Comparison of ENCODE assay signal across 17 mouse cellular contexts in the genomic region with DNA sequence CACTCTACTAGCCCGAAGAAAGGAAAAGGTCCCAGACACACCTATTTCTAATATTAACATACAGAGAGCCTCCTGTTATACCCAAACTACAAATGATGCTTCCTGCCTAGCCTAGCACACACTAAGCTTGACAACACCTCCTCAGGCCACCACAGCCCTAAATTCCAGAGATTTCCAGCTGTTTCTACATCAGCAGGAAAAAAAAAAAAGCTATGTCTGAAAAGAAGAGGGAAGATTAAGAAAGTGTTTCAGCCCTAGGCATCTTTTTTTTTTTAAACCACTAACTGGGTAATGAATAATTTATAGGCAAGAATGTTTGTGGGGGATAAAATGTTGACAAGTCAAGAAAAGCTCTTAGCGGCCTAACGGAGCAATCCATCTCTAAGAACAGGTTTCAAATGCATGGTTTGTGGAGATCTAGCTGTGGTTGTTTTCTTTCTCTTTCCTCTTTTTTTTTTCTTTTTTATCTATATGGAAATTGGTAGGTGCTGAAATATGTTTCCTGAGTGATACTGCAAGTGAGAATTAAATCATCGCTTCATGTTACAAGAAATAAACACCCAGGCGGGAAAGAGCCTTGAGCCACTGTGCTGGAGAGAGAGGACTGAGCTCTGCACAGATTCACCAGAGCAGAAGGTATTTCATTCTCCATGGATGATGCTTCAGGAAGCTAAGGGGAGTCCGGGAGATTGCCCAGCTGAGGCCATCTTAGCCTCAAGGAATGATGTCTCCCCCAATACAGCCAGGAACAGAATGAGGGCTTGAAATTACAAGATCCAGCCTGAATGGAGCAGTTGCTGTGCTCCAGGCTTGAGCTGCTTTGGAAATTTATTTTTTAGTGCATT.
DNase-seq lines count a peak whose midpoint lies in the region; ATAC-seq and TF ChIP-seq lines count a peak whose summit lies in the region.
"Had no signal": no experiment of that assay in that cellular context is flagged by ENCODE, and none has a peak within 500 bp of the region (broad histone marks: within the 10 kb centered on the region; RNA-seq: fewer than 3 reads in every experiment).

No protein-coding gene starts in this region.

- no peak for ATAC-seq in forebrain, embryonic 15.5 days (replicated peaks)
- ATAC-seq in forebrain, embryonic 12.5 days (ENCODE audit: low FRiP score): no peak
- no peak for ATAC-seq in hindbrain, embryonic 12.5 days (ENCODE audit: low FRiP score)
- no peak for ATAC-seq in midbrain, embryonic 16.5 days

- H3K79me2 ChIP-seq in MEL (ENCODE audit: control insufficient read depth, insufficient read depth, low read length, poor library complexity): no peaks in the 10 kb centered on the region

- no peak for TF ChIP-seq CTCF in MEL (IDR thresholded peaks at IDR 0.05 in 2 of 3, conservative IDR thresholded peaks at IDR 0.05 in 1 of 3; ENCODE audit: control insufficient read depth in 1 of 3, insufficient read depth in 1 of 3, low read depth in 2 of 3, low read length in 3 of 3, poor library complexity in 1 of 3, severe bottlenecking in 1 of 3)

- peak; percentile 83 to 90 for TF ChIP-seq EP300 in MEL (IDR thresholded peaks at IDR 0.05; ENCODE audit: low read depth in 1 of 2, low read length in 2 of 2)

- 65% methylated on average over 6 of the region's 6 CpGs for WGBS in forebrain, embryonic 15.5 days
- 78% methylated on average over 6 of the region's 6 CpGs for WGBS in forebrain, embryonic 12.5 days
- 62% methylated on average over 6 of the region's 6 CpGs for WGBS in hindbrain, embryonic 12.5 days
- WGBS in midbrain, embryonic 16.5 days: 60% methylated on average over 6 of the region's 6 CpGs

- no peaks in the 10 kb centered on the region for H3K36me3 ChIP-seq in forebrain, embryonic 15.5 days
- no peaks in the 10 kb centered on the region for H3K36me3 ChIP-seq in forebrain, embryonic 12.5 days (replicated peaks)
- H3K36me3 ChIP-seq in MEL (ENCODE audit: control insufficient read depth in 1 of 2, insufficient read depth in 2 of 2, low read length in 2 of 2): no peaks in the 10 kb centered on the region; a peak in 1 of 4 replicates
- H3K36me3 ChIP-seq in hindbrain, embryonic 12.5 days: no peaks in the 10 kb centered on the region
- H3K36me3 ChIP-seq in midbrain, embryonic 16.5 days (ENCODE audit: control insufficient read depth, insufficient read depth, low read length): no peaks in the 10 kb centered on the region
- H3K36me3 ChIP-seq: heart, embryonic 15.5 days; limb, embryonic 12.5 days; liver, embryonic 15.5 days had no signal

- TF ChIP-seq POLR2A in MEL (IDR thresholded peaks at IDR 0.05; ENCODE audit: control insufficient read depth in 1 of 2, insufficient read depth in 1 of 2, low read depth in 1 of 2, low read length in 2 of 2, poor library complexity in 1 of 2): no peak

- no peak overlapping the region for H3K4me2 ChIP-seq in forebrain, embryonic 15.5 days (replicated peaks)
- no peak overlapping the region for H3K4me2 ChIP-seq in forebrain, embryonic 12.5 days
- H3K4me2 ChIP-seq in hindbrain, embryonic 12.5 days (replicated peaks): no peak overlapping the region
- no peak overlapping the region for H3K4me2 ChIP-seq in midbrain, embryonic 16.5 days (ENCODE audit: low read length)
- H3K4me2 ChIP-seq: heart, embryonic 15.5 days; limb, embryonic 12.5 days; liver, embryonic 15.5 days had no signal

- no peak overlapping the region for H3K4me3 ChIP-seq in forebrain, embryonic 15.5 days
- H3K4me3 ChIP-seq in forebrain, embryonic 12.5 days (replicated peaks): no peak overlapping the region
- no peak overlapping the region for H3K4me3 ChIP-seq in MEL (ENCODE audit: control insufficient read depth in 1 of 2, insufficient read depth in 1 of 2, low read depth in 2 of 2, low read length in 2 of 2)
- no peak overlapping the region for H3K4me3 ChIP-seq in hindbrain, embryonic 12.5 days
- no peak overlapping the region for H3K4me3 ChIP-seq in midbrain, embryonic 16.5 days (ENCODE audit: low read depth, low read length)
- H3K4me3 ChIP-seq: gastrocnemius, adult 2 months; heart, embryonic 15.5 days; limb, embryonic 12.5 days; liver, embryonic 15.5 days had no signal

- no peak overlapping the region for H3K9ac ChIP-seq in forebrain, embryonic 15.5 days (replicated peaks)
- H3K9ac ChIP-seq in forebrain, embryonic 12.5 days: no peak overlapping the region
- H3K9ac ChIP-seq in MEL (ENCODE audit: control insufficient read depth, low read depth, low read length, poor library complexity, severe bottlenecking): no peak overlapping the region
- no peak overlapping the region for H3K9ac ChIP-seq in hindbrain, embryonic 12.5 days
- H3K9ac ChIP-seq in midbrain, embryonic 16.5 days (ENCODE audit: low read depth, low read length): no peak overlapping the region
- H3K9ac ChIP-seq: heart, embryonic 15.5 days; limb, embryonic 12.5 days; liver, embryonic 15.5 days had no signal

- intact Hi-C loops in left cerebral cortex, postnatal 10 days (cut with DNase I): no loop called here

- TF ChIP-seq RAD21 in MEL (IDR thresholded peaks at IDR 0.05; ENCODE audit: low read depth, low read length): no peak

- no peaks in the 10 kb centered on the region for H3K27me3 ChIP-seq in forebrain, embryonic 15.5 days
- no peaks in the 10 kb centered on the region for H3K27me3 ChIP-seq in forebrain, embryonic 12.5 days
- H3K27me3 ChIP-seq in MEL (ENCODE audit: control insufficient read depth in 1 of 2, insufficient read depth in 2 of 2, low read length in 2 of 2): no peaks in the 10 kb centered on the region
- H3K27me3 ChIP-seq in hindbrain, embryonic 12.5 days: no peaks in the 10 kb centered on the region
- H3K27me3 ChIP-seq in midbrain, embryonic 16.5 days (ENCODE audit: control insufficient read depth, insufficient read depth, low read depth, low read length): no peaks in the 10 kb centered on the region
- H3K27me3 ChIP-seq: heart, embryonic 15.5 days; limb, embryonic 12.5 days; liver, embryonic 15.5 days had no signal

- no peaks in the 10 kb centered on the region for H3K9me3 ChIP-seq in forebrain, embryonic 15.5 days
- H3K9me3 ChIP-seq in forebrain, embryonic 12.5 days: no peaks in the 10 kb centered on the region
- H3K9me3 ChIP-seq in MEL (replicated peaks; ENCODE audit: insufficient read depth, low read length): no peaks in the 10 kb centered on the region
- H3K9me3 ChIP-seq in hindbrain, embryonic 12.5 days (replicated peaks): no peaks in the 10 kb centered on the region
- no peaks in the 10 kb centered on the region for H3K9me3 ChIP-seq in midbrain, embryonic 16.5 days (replicated peaks; ENCODE audit: control insufficient read depth, low read length, poor library complexity, severe bottlenecking)
- H3K9me3 ChIP-seq: heart, embryonic 15.5 days; liver, embryonic 15.5 days had no signal

- peak; percentile 73 for DNase-seq in MEL (ENCODE audit: low read depth, low spot score)
- no peak for DNase-seq in layer of hippocampus, adult 9-11 months
- DNase-seq in left cerebral cortex, postnatal 10 days (ENCODE audit: extremely low spot score in 1 of 2, low spot score in 2 of 2): no peak
- no peak for DNase-seq in cerebellum, postnatal 10 days
- DNase-seq: adrenal gland, postnatal 10 days; cerebellum, adult 8-10 months; gastrocnemius, adult 2 months; heart, adult 18-20 months; lung, postnatal 10 days; thymus, postnatal 25 days had no signal

- peak overlapping the region; percentile 52 for H3K27ac ChIP-seq in forebrain, embryonic 15.5 days (replicated peaks)
- no peak overlapping the region for H3K27ac ChIP-seq in forebrain, embryonic 12.5 days
- H3K27ac ChIP-seq in MEL (ENCODE audit: control insufficient read depth, low read depth, low read length): no peak overlapping the region
- peak overlapping the region; percentile 49; the same call in 1 of the 2 replicates for H3K27ac ChIP-seq in hindbrain, embryonic 12.5 days
- peak overlapping the region; percentile 64 for H3K27ac ChIP-seq in midbrain, embryonic 16.5 days (ENCODE audit: low read length)
- H3K27ac ChIP-seq: gastrocnemius, adult 2 months; heart, embryonic 15.5 days; limb, embryonic 12.5 days; liver, embryonic 15.5 days had no signal

- peaks cover 2% of the 10 kb centered on the region; the same call in 1 of the 2 replicates for H3K4me1 ChIP-seq in forebrain, embryonic 15.5 days
- H3K4me1 ChIP-seq in forebrain, embryonic 12.5 days: no peaks in the 10 kb centered on the region
- peaks cover 2 to 7% of the 10 kb centered on the region in 2 experiments; a peak in 3 of 4 replicates for H3K4me1 ChIP-seq in MEL (ENCODE audit: control insufficient read depth in 1 of 2, insufficient read depth in 2 of 2, low read length in 2 of 2)
- no peaks in the 10 kb centered on the region for H3K4me1 ChIP-seq in hindbrain, embryonic 12.5 days
- peaks cover 7% of the 10 kb centered on the region for H3K4me1 ChIP-seq in midbrain, embryonic 16.5 days (ENCODE audit: control insufficient read depth, insufficient read depth, low read length)
- H3K4me1 ChIP-seq: heart, embryonic 15.5 days; limb, embryonic 12.5 days; liver, embryonic 15.5 days had no signal

TF ChIP-seq in MEL, 35 proteins besides CTCF, POLR2A, EP300 and RAD21 (continues in another document):
- peak; percentile 89 for TF ChIP-seq GATA1 (IDR thresholded peaks at IDR 0.05; ENCODE audit: low read depth, low read length)
- TF ChIP-seq MAX (IDR thresholded peaks at IDR 0.05; ENCODE audit: low read length): no peak
- TF ChIP-seq MAFK (IDR thresholded peaks at IDR 0.05; ENCODE audit: borderline replicate concordance, low read depth, low read length): no peak
- TF ChIP-seq ETS1 (IDR thresholded peaks at IDR 0.05; ENCODE audit: low read depth, low read length): peak; percentile 66; the same call in 1 of the 2 replicates
- TF ChIP-seq ZMIZ1 (IDR thresholded peaks at IDR 0.05; ENCODE audit: low read depth, low read length): no peak
- TF ChIP-seq ZNF384 (IDR thresholded peaks at IDR 0.05; ENCODE audit: low read depth, low read length): peak; percentile 93
- no peak for TF ChIP-seq POLR2AphosphoS2 (IDR thresholded peaks at IDR 0.05; ENCODE audit: low read length)
- TF ChIP-seq USF1 (IDR thresholded peaks at IDR 0.05; ENCODE audit: low read depth, low read length): no peak
- no peak for TF ChIP-seq BHLHE40 (IDR thresholded peaks at IDR 0.05; ENCODE audit: borderline replicate concordance, low read depth, low read length)
- TF ChIP-seq TCF12 (IDR thresholded peaks at IDR 0.05; ENCODE audit: low read depth, low read length): peak; percentile 91
- TF ChIP-seq HCFC1 (IDR thresholded peaks at IDR 0.05; ENCODE audit: low read depth, low read length): no peak
- no peak for TF ChIP-seq MEF2A (IDR thresholded peaks at IDR 0.05; ENCODE audit: extremely low read depth, insufficient replicate concordance, low read depth, low read length, poor library complexity, severe bottlenecking)
- no peak for TF ChIP-seq CHD1 (IDR thresholded peaks at IDR 0.05; ENCODE audit: low read depth, low read length)
- TF ChIP-seq SIN3A (IDR thresholded peaks at IDR 0.05; ENCODE audit: low read length): no peak
- no peak for TF ChIP-seq ZKSCAN1 (IDR thresholded peaks at IDR 0.05; ENCODE audit: low read depth, low read length)
- no peak for TF ChIP-seq USF2 (IDR thresholded peaks at IDR 0.05; ENCODE audit: borderline replicate concordance in 1 of 2, insufficient read depth in 1 of 2, low read depth in 1 of 2, low read length in 2 of 2)
- no peak for TF ChIP-seq NRF1 (IDR thresholded peaks at IDR 0.05; ENCODE audit: insufficient read depth, low read depth, low read length, poor library complexity, severe bottlenecking)

Comparison
In these comparisons a context has a peak if more than half of its experiments do, and no peak if none do; other contexts are left out.
1. H3K27ac ChIP-seq: peak in forebrain, embryonic 15.5 days (single experiment), hindbrain, embryonic 12.5 days (single experiment) and midbrain, embryonic 16.5 days (single experiment); none in forebrain, embryonic 12.5 days (single experiment) and MEL (single experiment).